Mouse (Mus musculus) lung, adult 2 months (tissue): ENCODE measurements around the gene Irgc1.

Source experiments
- CTCF ChIP-seq: fragments of 200-500 bp; IDR thresholded peaks from 2 replicates; pipeline ENCODE4 v1.5.1; 2011; ENCODE audit warnings: mild to moderate bottlenecking, low read length, control low read depth; ENCODE audit not compliant: insufficient read depth
- POLR2A ChIP-seq: fragments of 200-500 bp; IDR thresholded peaks from 2 replicates; pipeline ENCODE4 v1.6.1; 2011; ENCODE audit warnings: low read depth, mild to moderate bottlenecking, control low read depth, low read length, borderline replicate concordance; ENCODE audit errors: extremely low read depth

- TF ChIP-seq CTCF = no peak
- TF ChIP-seq POLR2A = no peak
These were observed 47.9 kb upstream of the Irgc1 start for GRCm38 (mm10) chr7:24499856-24500577.
